Comparison of ENCODE assay signal across 10 mouse cellular contexts in genomic region chr12:70881340-70881739, GRCm38 (mm10). TPM values are rescaled to one million over a fixed set of nuclear protein-coding genes. Genes with fewer than 3 reads are reported as not detected.
DNase-seq lines count a peak whose midpoint lies in the region; ATAC-seq lines count a peak whose summit lies in the region.
"Had no signal": no experiment of that assay in that cellular context is flagged by ENCODE, and none has a peak within 500 bp of the region (broad histone marks: within the 10 kb centered on the region; RNA-seq: fewer than 3 reads in every experiment).

No protein-coding gene starts in this region.

- H3K9me3 ChIP-seq in neural tube, embryonic 14.5 days (ENCODE audit: control insufficient read depth, low read length), result no peaks in the 10 kb centered on the region
- no peaks in the 10 kb centered on the region for H3K9me3 ChIP-seq in midbrain, embryonic 13.5 days
- H3K9me3 ChIP-seq: liver, embryonic 15.5 days; stomach, embryonic 15.5 days had no signal

- H3K36me3 ChIP-seq in neural tube, embryonic 14.5 days (ENCODE audit: control insufficient read depth, insufficient read depth, low read length), result 0 out of 2 replicates have a peak, but pooled peaks cover 4% of the 10 kb centered on the region
- H3K36me3 ChIP-seq in midbrain, embryonic 13.5 days, result peaks cover 19% of the 10 kb centered on the region; the same call in 1 of the 2 replicates

- H3K4me1 ChIP-seq in neural tube, embryonic 14.5 days (ENCODE audit: control insufficient read depth, insufficient read depth, low read length), result peaks cover 4% of the 10 kb centered on the region; the same call in 1 of the 2 replicates
- no peaks in the 10 kb centered on the region for H3K4me1 ChIP-seq in midbrain, embryonic 13.5 days (replicated peaks)
- H3K4me1 ChIP-seq: liver, embryonic 15.5 days; stomach, embryonic 15.5 days had no signal

- WGBS in neural tube, embryonic 14.5 days, result 62% methylated on average over 12 of the region's 12 CpGs
- WGBS in midbrain, embryonic 13.5 days, result 86% methylated on average over 12 of the region's 12 CpGs

- no peak overlapping the region for H3K4me3 ChIP-seq in neural tube, embryonic 14.5 days (ENCODE audit: low read depth, low read length)
- H3K4me3 ChIP-seq in midbrain, embryonic 13.5 days (replicated peaks), result no peak overlapping the region
- H3K4me3 ChIP-seq: liver, embryonic 15.5 days; stomach, embryonic 15.5 days had no signal

- no peak overlapping the region for H3K9ac ChIP-seq in neural tube, embryonic 14.5 days (replicated peaks; ENCODE audit: low read depth, low read length)
- H3K9ac ChIP-seq in midbrain, embryonic 13.5 days (replicated peaks), result no peak overlapping the region
- H3K9ac ChIP-seq: liver, embryonic 15.5 days; stomach, embryonic 15.5 days had no signal

- no peaks in the 10 kb centered on the region for H3K27me3 ChIP-seq in neural tube, embryonic 14.5 days (ENCODE audit: control insufficient read depth, insufficient read depth, low read length)
- H3K27me3 ChIP-seq in midbrain, embryonic 13.5 days, result peaks cover 5% of the 10 kb centered on the region; the same call in 1 of the 2 replicates
- H3K27me3 ChIP-seq: liver, embryonic 15.5 days; stomach, embryonic 15.5 days had no signal

- peak; percentile 13 for DNase-seq in ovary, adult 18-20 months (ENCODE audit: low spot score)
- DNase-seq in ovary, postnatal 10 days (ENCODE audit: low spot score), result no peak
- peak; percentile 96 for DNase-seq in cerebellum, postnatal 10 days
- DNase-seq in heart, postnatal 4 days, result peak; percentile 81
- DNase-seq in right cerebral cortex, postnatal 36 days (ENCODE audit: low spot score in 2 of 2), result no peak
- no peak for DNase-seq in frontal cortex, postnatal 14 days (ENCODE audit: low spot score in 2 of 2)

- no peak overlapping the region for H3K27ac ChIP-seq in neural tube, embryonic 14.5 days (ENCODE audit: low read depth, low read length)
- no peak overlapping the region for H3K27ac ChIP-seq in midbrain, embryonic 13.5 days
- H3K27ac ChIP-seq: liver, embryonic 15.5 days; stomach, embryonic 15.5 days had no signal

- H3K4me2 ChIP-seq in neural tube, embryonic 14.5 days (ENCODE audit: low read depth, low read length), result no peak overlapping the region
- no peak overlapping the region for H3K4me2 ChIP-seq in midbrain, embryonic 13.5 days (replicated peaks)
- H3K4me2 ChIP-seq: liver, embryonic 15.5 days; stomach, embryonic 15.5 days had no signal

- peak; percentile 60; the same call in 1 of the 2 replicates for ATAC-seq in neural tube, embryonic 14.5 days (ENCODE audit: low read depth)
- ATAC-seq in midbrain, embryonic 13.5 days, result no peak

RNA-seq across cellular contexts. Expression of gene Frmd6, which starts 56.0 kb away (rescaled TPM):
- total RNA-seq in heart, postnatal 4 days (2021), result 10 to 100 TPM; 40.0 to 42.1 TPM
- 7.3 and 13.8 TPM in 2 replicates for polyA plus RNA-seq in neural tube, embryonic 14.5 days (2014; fragmentation: Nextera tagmentation; extraction: Ambion mirVana)
- polyA plus RNA-seq in midbrain, embryonic 13.5 days (2015; fragmentation: Nextera tagmentation; extraction: Ambion mirVana), result 7.4 and 7.7 TPM in 2 replicates

RNA-seq across cellular contexts. Expression of gene Actr10, which starts 56.3 kb away (rescaled TPM):
- total RNA-seq in heart, postnatal 4 days (2021), result 100 to 1,000 TPM; 165 to 176 TPM
- 210 and 242 TPM in 2 replicates for polyA plus RNA-seq in neural tube, embryonic 14.5 days (2014; fragmentation: Nextera tagmentation; extraction: Ambion mirVana)
- polyA plus RNA-seq in midbrain, embryonic 13.5 days (2015; fragmentation: Nextera tagmentation; extraction: Ambion mirVana), result 225 and 226 TPM in 2 replicates

Comparison
In these comparisons a context has a peak if more than half of its experiments do, and no peak if none do; other contexts are left out.
1. DNase-seq: peak in ovary, adult 18-20 months (single experiment), cerebellum, postnatal 10 days (2 of 2) and heart, postnatal 4 days (single experiment); none in ovary, postnatal 10 days (single experiment), right cerebral cortex, postnatal 36 days (0 of 2) and frontal cortex, postnatal 14 days (0 of 2).